Mouse (Mus musculus) kidney, adult 2 months (tissue): ENCODE data around the gene Hebp2. TPM values are rescaled to one million over a fixed set of nuclear protein-coding genes. Genes with fewer than 3 reads are reported as not detected.

ENCODE experiments used
- DNase-seq: peaks from one replicate; pipeline ENCODE4 v3.0.0; 2021
- H3K27ac ChIP-seq: fragments of 200-500 bp; 2 replicates; pipeline ENCODE4 v1.5.1; 2012; ENCODE audit warnings: low read depth, low read length, control low read depth, inconsistent platforms; ENCODE audit not compliant: insufficient read depth
- H3K27me3 ChIP-seq: fragments of 200-500 bp; replicated peaks from 2 replicates; pipeline ENCODE4 v1.6.1; 2012; ENCODE audit warnings: mild to moderate bottlenecking, moderate library complexity, low read length, inconsistent platforms; ENCODE audit not compliant: control insufficient read depth, insufficient read depth
- H3K36me3 ChIP-seq: fragments of 200-500 bp; 2 replicates; pipeline ENCODE4 v1.6.1; 2012; ENCODE audit warnings: mild to moderate bottlenecking, moderate library complexity, low read length, inconsistent platforms; ENCODE audit not compliant: control insufficient read depth, insufficient read depth
- H3K4me1 ChIP-seq: fragments of 200-500 bp; 2 replicates; pipeline ENCODE4 v1.6.1; 2011; ENCODE audit warnings: low read length; ENCODE audit not compliant: control insufficient read depth, insufficient read depth
- H3K4me3 ChIP-seq: fragments of 200-500 bp; 2 replicates; pipeline ENCODE4 v1.5.1; 2011; ENCODE audit warnings: mild to moderate bottlenecking, low read depth, low read length, control low read depth; ENCODE audit not compliant: insufficient read depth
- CTCF ChIP-seq: fragments of 200-500 bp; conservative IDR thresholded peaks from 2 replicates; pipeline ENCODE4 v1.5.1; 2011; ENCODE audit warnings: low read depth, mild to moderate bottlenecking, control low read depth, low read length, moderate library complexity, mixed read lengths; ENCODE audit not compliant: insufficient read depth, insufficient read length
- POLR2A ChIP-seq: fragments of 200-500 bp; IDR thresholded peaks from one replicate; pipeline ENCODE4 v1.6.1; 2011; ENCODE audit warnings: low read depth, low read length, control low read depth
- WGBS: fragments of 180-500 bp; shearing (Covaris S2); methylation state at CpG from one replicate; pipeline ENCODE4 v1.1.7; 2018; 5-methylcytosine and 5-hydroxymethylcytosine counted together
- polyA plus RNA-seq: library from polyadenylated mRNA; depleted of rRNA; stranded (reverse); fragments of >200 nt; gene quantifications from 2 replicates; pipeline ENCODE4 v1.2.3, GENCODE M21; 2012; rRNA removed

The Hebp2 gene
- polyA plus RNA-seq, 1 experiment: 2.9 TPM

DNA sequence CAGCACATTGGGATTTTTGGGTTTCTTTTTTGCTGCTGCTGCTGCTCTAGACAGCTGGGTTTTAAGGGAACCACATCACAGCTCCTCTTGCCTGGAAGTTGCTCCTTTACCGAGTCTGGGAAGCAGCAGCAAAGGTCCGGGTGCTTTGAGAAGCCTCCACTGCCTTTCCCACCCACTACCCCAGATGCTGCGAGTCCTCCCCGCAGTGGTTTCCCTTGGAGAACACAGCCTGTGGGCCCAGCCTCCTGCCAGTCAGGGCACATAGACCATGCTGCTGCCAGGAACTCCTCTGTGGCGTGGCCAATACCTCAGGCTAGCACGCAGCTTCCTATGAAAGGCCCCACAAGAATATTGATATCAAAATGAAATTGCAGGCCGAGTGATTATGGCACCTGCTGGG, 48.8 kb downstream of the Hebp2 start:
- no peak for TF ChIP-seq CTCF
- no peak for TF ChIP-seq POLR2A
- no peak overlapping the region for H3K4me3 ChIP-seq
- WGBS: 68% methylated on average over 7 of the region's 7 CpGs
- no peaks in the 10 kb centered on the region for H3K27me3 ChIP-seq
- H3K27ac ChIP-seq: no peak overlapping the region
- H3K36me3 ChIP-seq: peaks cover 2% of the 10 kb centered on the region; the same call in 1 of the 2 replicates
- no peak for DNase-seq
- peaks cover 4% of the 10 kb centered on the region; the same call in 1 of the 2 replicates for H3K4me1 ChIP-seq

- 47% methylated on average over 7 of the region's 7 CpGs for WGBS
- H3K27ac ChIP-seq: no peak overlapping the region
- DNase-seq: no peak
- no peak overlapping the region for H3K4me3 ChIP-seq
- peaks cover 2% of the 10 kb centered on the region; the same call in 1 of the 2 replicates for H3K36me3 ChIP-seq
- peaks cover 15% of the 10 kb centered on the region; the same call in 1 of the 2 replicates for H3K4me1 ChIP-seq
- TF ChIP-seq CTCF (no peak), POLR2A (no peak)
- no peaks in the 10 kb centered on the region for H3K27me3 ChIP-seq
These were observed 51.6 kb downstream of the Hebp2 start for GRCm38 (mm10) chr10:18494249-18494648.

DNA sequence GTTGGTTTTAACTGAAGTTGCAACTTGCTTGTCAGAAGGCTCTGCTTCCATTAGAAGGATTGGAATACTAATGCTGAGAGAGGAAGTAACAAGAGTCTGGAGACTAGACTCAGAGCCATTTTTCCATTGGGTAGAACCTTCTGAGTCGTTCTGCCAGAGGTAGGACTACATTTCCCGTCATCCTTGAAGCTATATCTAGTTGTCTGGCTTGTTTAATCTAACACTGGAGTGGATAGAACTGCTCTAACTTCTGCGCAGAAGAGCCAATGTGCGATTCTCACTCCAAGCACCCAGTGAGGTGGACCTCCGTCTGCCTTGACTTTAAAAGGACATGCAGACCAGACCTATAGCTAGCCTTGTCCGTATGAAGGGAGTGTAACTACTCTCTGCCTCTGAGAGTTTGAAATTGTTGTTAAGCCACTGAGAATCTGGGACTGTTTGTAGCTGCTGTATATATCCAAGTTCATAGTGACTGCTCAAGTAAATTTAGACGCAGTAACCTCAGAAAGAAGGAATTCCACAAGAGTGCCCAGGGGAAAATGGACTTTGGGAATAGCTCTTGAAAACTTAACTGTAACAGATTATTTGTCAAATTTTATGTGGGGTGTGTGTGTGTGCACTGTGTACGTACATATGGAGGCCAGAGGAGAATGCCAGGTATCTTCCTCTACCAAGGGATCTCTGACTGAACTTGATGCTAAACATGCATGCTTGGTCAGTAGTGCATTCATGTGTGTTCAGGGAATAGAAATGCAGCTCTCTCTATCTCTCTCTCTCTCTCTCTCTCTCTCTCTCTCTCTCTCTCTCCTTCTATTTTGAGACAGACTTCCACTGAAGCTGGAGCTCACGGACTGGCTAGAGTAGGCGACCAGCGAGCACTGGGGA, 52.6 kb downstream of the Hebp2 start:
- Histone ChIP-seq H3K36me3 (no peaks in the 10 kb centered on the region), H3K4me3 (no peak overlapping the region), H3K27me3 (no peaks in the 10 kb centered on the region), H3K27ac (peak overlapping the region; percentile 45; the same call in 1 of the 2 replicates), H3K4me1 (peaks cover 15% of the 10 kb centered on the region; the same call in 1 of the 2 replicates)
- peak; percentile 56 for DNase-seq
- TF ChIP-seq CTCF (no peak), POLR2A (no peak)
- WGBS: 75% methylated on average over 11 of the region's 11 CpGs

DNA sequence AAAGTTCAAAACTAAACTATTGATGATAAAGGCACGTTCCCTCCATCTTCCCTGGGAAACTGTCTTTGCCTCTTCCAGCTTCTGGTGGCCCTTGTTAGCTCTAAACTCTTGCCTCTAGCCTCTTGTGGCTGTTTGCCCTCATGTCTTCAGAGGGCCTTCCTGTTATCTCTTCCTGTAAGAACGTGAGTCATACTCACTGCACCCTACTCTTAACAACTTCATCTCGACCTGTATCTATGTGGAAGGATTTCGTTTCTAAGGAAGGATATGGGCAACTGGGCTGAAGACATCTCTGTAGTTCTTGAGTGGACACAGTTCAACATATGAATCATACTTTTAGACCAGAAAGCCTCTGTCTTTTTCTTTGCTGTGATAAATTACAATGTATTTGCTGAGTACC, 53.9 kb downstream of the Hebp2 start:
- TF ChIP-seq CTCF: no peak
- no peak for TF ChIP-seq POLR2A
- H3K4me1 ChIP-seq: peaks cover 18% of the 10 kb centered on the region; the same call in 1 of the 2 replicates

GRCm38 (mm10) chr10:18489936-18490335, 55.9 kb downstream of the Hebp2 start:
- no peaks in the 10 kb centered on the region for H3K36me3 ChIP-seq
- no peak overlapping the region for H3K27ac ChIP-seq
- 79% methylated on average over 10 of the region's 10 CpGs for WGBS
- no peak overlapping the region for H3K4me3 ChIP-seq
- DNase-seq: no peak
- TF ChIP-seq POLR2A: no peak
- no peak for TF ChIP-seq CTCF
- no peaks in the 10 kb centered on the region for H3K27me3 ChIP-seq
- H3K4me1 ChIP-seq: peaks cover 18% of the 10 kb centered on the region; the same call in 1 of the 2 replicates

More for the DNA sequence above, 53.9 kb downstream of the Hebp2 start:
- no peaks in the 10 kb centered on the region for H3K36me3 ChIP-seq
- no peaks in the 10 kb centered on the region for H3K27me3 ChIP-seq
- 67% methylated on average over 4 of the region's 4 CpGs for WGBS
- no peak overlapping the region for H3K27ac ChIP-seq
- no peak overlapping the region for H3K4me3 ChIP-seq
- DNase-seq: no peak

Other genes with a start within 250 kb of the Hebp2 start
- gene Nhsl1, start 227.1 kb downstream of the Hebp2 start, polyA plus RNA-seq: 10.4 and 11.7 TPM in 2 replicates
- 1.1 and 1.3 TPM in 2 replicates for gene Arfgef3, start 197.9 kb upstream of the Hebp2 start, polyA plus RNA-seq
- gene Gm4922, start 240.7 kb upstream of the Hebp2 start, polyA plus RNA-seq: not detected in 2 replicates